Comparison of ENCODE assay signal across 8 mouse cellular contexts in genomic region chr7:99863362-99863761, GRCm38 (mm10). TPM values are rescaled to one million over a fixed set of nuclear protein-coding genes. Genes with fewer than 3 reads are reported as not detected.
A peak's percentile ranks its signal among the peaks of the same experiment; 100 is the strongest.
DNase-seq lines count a peak whose midpoint lies in the region; ATAC-seq lines count a peak whose summit lies in the region.

Gene Spcs2, minus strand, starts transcription at chr7:99863462.

- H3K4me1 ChIP-seq in kidney, embryonic 15.5 days, result no peaks in the 10 kb centered on the region
- H3K4me1 ChIP-seq in intestine, embryonic 16.5 days (ENCODE audit: control insufficient read depth, insufficient read depth, low read length), result no peaks in the 10 kb centered on the region
- H3K4me1 ChIP-seq in midbrain, embryonic 10.5 days, result peaks cover 39% of the 10 kb centered on the region

- H3K36me3 ChIP-seq in kidney, embryonic 15.5 days, result no peaks in the 10 kb centered on the region
- no peaks in the 10 kb centered on the region for H3K36me3 ChIP-seq in intestine, embryonic 16.5 days (ENCODE audit: control insufficient read depth, insufficient read depth, low read length)
- H3K36me3 ChIP-seq in midbrain, embryonic 10.5 days, result no peaks in the 10 kb centered on the region

- H3K9me3 ChIP-seq in kidney, embryonic 15.5 days (replicated peaks), result no peaks in the 10 kb centered on the region
- H3K9me3 ChIP-seq in intestine, embryonic 16.5 days (ENCODE audit: control insufficient read depth, low read length), result no peaks in the 10 kb centered on the region
- H3K9me3 ChIP-seq in midbrain, embryonic 10.5 days (replicated peaks), result no peaks in the 10 kb centered on the region

- no peak for ATAC-seq in kidney, embryonic 15.5 days (replicated peaks; ENCODE audit: low FRiP score)
- ATAC-seq in intestine, embryonic 16.5 days, result no peak

- no peak within 1 kb of the TSS for H3K9ac ChIP-seq in kidney, embryonic 15.5 days
- H3K9ac ChIP-seq in intestine, embryonic 16.5 days (ENCODE audit: low read depth, low read length), result no peak within 1 kb of the TSS

- no peak for DNase-seq in kidney, postnatal 10 days
- DNase-seq in adrenal gland, postnatal 25 days, result no peak
- DNase-seq in gastrocnemius, postnatal 25 days, result no peak
- no peak for DNase-seq in midbrain, embryonic 10.5 days (ENCODE audit: low spot score)
- DNase-seq in yolk sac, embryonic 10.5 days (ENCODE audit: low spot score), result no peak
- DNase-seq in retina, postnatal 1 day, result no peak

- no peak within 1 kb of the TSS for H3K4me2 ChIP-seq in kidney, embryonic 15.5 days
- no peak within 1 kb of the TSS for H3K4me2 ChIP-seq in intestine, embryonic 16.5 days (ENCODE audit: low read depth, low read length)

- no peak within 1 kb of the TSS for H3K27ac ChIP-seq in kidney, embryonic 15.5 days
- H3K27ac ChIP-seq in intestine, embryonic 16.5 days (ENCODE audit: low read length), result no peak within 1 kb of the TSS
- H3K27ac ChIP-seq in midbrain, embryonic 10.5 days (replicated peaks), result peak within 1 kb of the TSS; percentile 74

- H3K27me3 ChIP-seq in kidney, embryonic 15.5 days, result no peaks in the 10 kb centered on the region
- no peaks in the 10 kb centered on the region for H3K27me3 ChIP-seq in intestine, embryonic 16.5 days (replicated peaks; ENCODE audit: control insufficient read depth, insufficient read depth, low read length)
- H3K27me3 ChIP-seq in midbrain, embryonic 10.5 days (ENCODE audit: low read depth, poor library complexity, severe bottlenecking), result no peaks in the 10 kb centered on the region

- no peak within 1 kb of the TSS for H3K4me3 ChIP-seq in kidney, embryonic 15.5 days (replicated peaks)
- no peak within 1 kb of the TSS for H3K4me3 ChIP-seq in intestine, embryonic 16.5 days (ENCODE audit: low read length)
- no peak within 1 kb of the TSS for H3K4me3 ChIP-seq in midbrain, embryonic 10.5 days

- WGBS in kidney, embryonic 15.5 days, result 35% methylated on average over 7 of the region's 7 CpGs
- 47% methylated on average over 7 of the region's 7 CpGs for WGBS in intestine, embryonic 16.5 days
- WGBS in midbrain, embryonic 10.5 days, result 69% methylated on average over 7 of the region's 7 CpGs

RNA-seq across cellular contexts. Expression of gene Spcs2, which starts in this region (rescaled TPM):
- polyA plus RNA-seq in kidney, embryonic 15.5 days (2015; fragmentation: Nextera tagmentation; extraction: Ambion mirVana), result 384 and 410 TPM in 2 replicates
- total RNA-seq in adrenal gland, postnatal 25 days (2021), result 156 and 170 TPM in 2 replicates
- total RNA-seq in gastrocnemius, postnatal 25 days (2021), result 10 to 100 TPM; 65.9 to 71.4 TPM
- polyA plus RNA-seq in intestine, embryonic 16.5 days (2015; fragmentation: Nextera tagmentation; extraction: Ambion mirVana), result 393 and 423 TPM in 2 replicates
- 396 and 411 TPM in 2 replicates for polyA plus RNA-seq in midbrain, embryonic 10.5 days (2016; fragmentation: Nextera tagmentation; extraction: Ambion mirVana)
